In genomic region chr5:137167539-137167938, GRCm38 (mm10) we compare ENCODE assay signal across 25 mouse cellular contexts. TPM values are rescaled to one million over a fixed set of nuclear protein-coding genes. Genes with fewer than 3 reads are reported as not detected.
"Had no signal": no experiment of that assay in that cellular context is flagged by ENCODE, and none has a peak within 500 bp of the region (broad histone marks: within the 10 kb centered on the region; RNA-seq: fewer than 3 reads in every experiment).

No protein-coding gene starts in this region.

- H3K9ac ChIP-seq: liver, embryonic 14.5 days; lung, embryonic 14.5 days; midbrain, embryonic 12.5 days; neural tube, embryonic 13.5 days; neural tube, embryonic 15.5 days had no signal

- H3K27me3 ChIP-seq: midbrain, embryonic 12.5 days; neural tube, embryonic 13.5 days; neural tube, embryonic 15.5 days had no signal

- H3K4me1 ChIP-seq: midbrain, embryonic 10.5 days; midbrain, embryonic 12.5 days; neural tube, embryonic 13.5 days; neural tube, embryonic 15.5 days had no signal

- H3K36me3 ChIP-seq: midbrain, embryonic 10.5 days; midbrain, embryonic 12.5 days; neural tube, embryonic 13.5 days; neural tube, embryonic 15.5 days had no signal

- H3K27ac ChIP-seq: liver, embryonic 14.5 days; midbrain, embryonic 10.5 days; midbrain, embryonic 12.5 days; neural tube, embryonic 13.5 days; neural tube, embryonic 15.5 days had no signal

- H3K9me3 ChIP-seq: midbrain, embryonic 10.5 days; midbrain, embryonic 12.5 days; neural tube, embryonic 13.5 days; neural tube, embryonic 15.5 days had no signal

- H3K4me3 ChIP-seq: midbrain, embryonic 10.5 days; midbrain, embryonic 12.5 days; myocyte; neural tube, embryonic 13.5 days; neural tube, embryonic 15.5 days had no signal

- DNase-seq: lung, adult 18-20 months; lung, embryonic 14.5 days; lung, postnatal 10 days; midbrain, embryonic 14.5 days; retina, postnatal 1 day; right cerebral cortex, adult 18-20 months; right cerebral cortex, postnatal 25 days; spleen, adult 18-20 months; thymus, adult 18-20 months; thymus, postnatal 25 days; thymus, postnatal 4 days had no signal

- H3K4me2 ChIP-seq: lung, embryonic 14.5 days; midbrain, embryonic 12.5 days; neural tube, embryonic 13.5 days; neural tube, embryonic 15.5 days had no signal

- ATAC-seq: midbrain, embryonic 16.5 days had no signal

RNA-seq across cellular contexts. Expression of gene Muc3, which starts 18.4 kb away (rescaled TPM):
- total RNA-seq: megakaryocyte, adult 5-6 weeks; megakaryocyte-erythroid progenitor cell, adult 5-6 weeks had no signal
- polyA plus RNA-seq: liver, embryonic 14.5 days; liver, embryonic 16.5 days; lung, embryonic 14.5 days; lung, embryonic 16.5 days; midbrain, embryonic 10.5 days; midbrain, embryonic 12.5 days; midbrain, embryonic 14.5 days; midbrain, embryonic 16.5 days; myocyte; neural tube, embryonic 11.5 days; neural tube, embryonic 13.5 days; neural tube, embryonic 15.5 days; stomach, embryonic 14.5 days; urinary bladder, adult 2 months had no signal

RNA-seq across cellular contexts. Expression of gene Muc3a, which starts 44.6 kb away (rescaled TPM):
- polyA plus RNA-seq: lung, embryonic 14.5 days; lung, embryonic 16.5 days; midbrain, embryonic 10.5 days; myocyte had no signal
